Mouse (Mus musculus): Measurements from ENCODE around the gene S100a16.

DNA sequence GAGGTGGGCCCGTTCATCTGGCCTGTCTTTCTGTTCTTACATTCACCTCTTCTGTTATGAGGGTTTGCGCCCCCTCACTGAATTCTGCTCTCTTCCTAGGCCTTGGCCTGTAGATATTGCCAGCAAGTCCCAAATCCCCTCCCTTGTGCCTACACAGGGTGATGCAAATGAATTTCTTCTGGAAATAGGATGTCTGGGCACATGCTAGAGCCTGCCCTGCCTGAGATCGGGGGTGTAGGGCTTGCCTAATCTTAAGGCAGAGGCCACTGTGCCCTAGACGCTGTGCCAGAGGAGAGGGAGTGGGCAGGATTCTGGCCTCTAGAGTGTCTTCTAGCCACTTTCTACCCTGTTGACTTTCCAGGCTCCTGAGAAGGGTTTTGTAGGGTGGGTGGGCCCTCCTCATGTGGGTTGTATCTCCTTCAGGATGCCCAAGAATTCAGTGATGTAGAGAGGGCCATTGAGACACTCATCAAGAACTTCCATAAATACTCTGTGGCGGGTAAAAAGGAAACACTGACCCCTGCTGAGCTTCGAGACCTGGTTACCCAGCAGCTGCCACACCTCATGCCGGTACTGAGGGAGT lies 9.7 kb upstream of the S100a16 start:
- TF ChIP-seq POLR2A (IDR thresholded peaks at IDR 0.05; ENCODE audit: low read depth, low read length) (no peak), CTCF (conservative IDR thresholded peaks at IDR 0.05; ENCODE audit: insufficient read depth, insufficient read length, low read depth, low read length) (no peak)

Measured in kidney, adult 2 months (tissue).